Mouse (Mus musculus): ENCODE data around the gene Cryz.
"Not testable (repeated sequence)": the region's sequence is repeated elsewhere in the genome, so short reads cannot be mapped to it uniquely, and the experiment has no call there.

Cryz gene

DNA sequence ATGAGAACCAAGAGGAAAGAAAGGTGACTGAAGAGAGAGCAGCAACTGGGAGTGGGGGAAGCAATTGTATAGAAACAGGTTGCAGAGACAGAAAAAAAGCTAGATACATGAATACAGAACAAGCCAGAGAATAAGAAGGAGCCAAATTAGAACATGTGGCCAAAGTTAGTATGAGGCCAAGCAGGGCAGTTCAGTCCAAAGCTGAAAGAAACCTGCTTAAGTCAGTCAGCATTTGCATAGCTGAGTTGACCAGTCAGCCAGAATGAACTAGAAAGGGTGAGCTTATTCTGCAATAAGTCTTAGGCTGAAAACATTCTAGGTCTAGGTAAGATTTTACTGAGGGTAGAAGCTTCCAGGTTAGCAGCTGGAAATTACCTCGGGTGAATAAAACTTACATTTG is 11.4 kb downstream of the Cryz start:
- DNase-seq (ENCODE audit: low read depth, low spot score) = no peak

GRCm38 (mm10) chr3:154611888-154612287 is 15.4 kb downstream of the Cryz start:
- no peak for DNase-seq (ENCODE audit: low read depth, low spot score)

- DNase-seq (ENCODE audit: low read depth, low spot score) = no peak
These were observed 18.3 kb downstream of the Cryz start for GRCm38 (mm10) chr3:154614771-154615170.

- DNase-seq (ENCODE audit: low read depth, low spot score) = no peak
These were observed 18.8 kb downstream of the Cryz start for GRCm38 (mm10) chr3:154615304-154615703.

- no peak for DNase-seq (ENCODE audit: low read depth, low spot score)
These were observed 19.6 kb downstream of the Cryz start for GRCm38 (mm10) chr3:154616106-154616505.

DNA sequence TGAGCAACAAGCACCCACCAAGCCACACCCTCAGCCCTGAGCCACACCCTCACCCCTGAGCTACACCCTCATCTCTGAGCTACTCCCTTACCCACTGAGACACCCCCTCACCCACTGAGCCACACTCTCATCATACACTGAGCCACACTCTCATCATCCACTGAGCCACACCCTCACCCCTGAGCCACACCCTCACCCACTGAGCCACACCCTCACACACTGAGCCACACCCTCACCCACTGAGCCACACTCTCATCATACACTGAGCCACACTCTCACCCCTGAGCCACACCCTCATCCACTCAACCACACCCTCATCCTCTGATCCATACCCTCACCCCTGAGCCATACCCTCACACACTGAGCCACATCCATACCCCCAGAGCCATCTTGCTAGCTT is 31.8 kb downstream of the Cryz start:
- DNase-seq (ENCODE audit: low read depth, low spot score) = no peak

- DNase-seq (ENCODE audit: low read depth, low spot score) = not testable (repeated sequence)
These were observed 34.8 kb downstream of the Cryz start for GRCm38 (mm10) chr3:154631281-154631680.

GRCm38 (mm10) chr3:154633091-154633490 is 36.6 kb downstream of the Cryz start:
- DNase-seq (ENCODE audit: low read depth, low spot score) = no peak

DNA sequence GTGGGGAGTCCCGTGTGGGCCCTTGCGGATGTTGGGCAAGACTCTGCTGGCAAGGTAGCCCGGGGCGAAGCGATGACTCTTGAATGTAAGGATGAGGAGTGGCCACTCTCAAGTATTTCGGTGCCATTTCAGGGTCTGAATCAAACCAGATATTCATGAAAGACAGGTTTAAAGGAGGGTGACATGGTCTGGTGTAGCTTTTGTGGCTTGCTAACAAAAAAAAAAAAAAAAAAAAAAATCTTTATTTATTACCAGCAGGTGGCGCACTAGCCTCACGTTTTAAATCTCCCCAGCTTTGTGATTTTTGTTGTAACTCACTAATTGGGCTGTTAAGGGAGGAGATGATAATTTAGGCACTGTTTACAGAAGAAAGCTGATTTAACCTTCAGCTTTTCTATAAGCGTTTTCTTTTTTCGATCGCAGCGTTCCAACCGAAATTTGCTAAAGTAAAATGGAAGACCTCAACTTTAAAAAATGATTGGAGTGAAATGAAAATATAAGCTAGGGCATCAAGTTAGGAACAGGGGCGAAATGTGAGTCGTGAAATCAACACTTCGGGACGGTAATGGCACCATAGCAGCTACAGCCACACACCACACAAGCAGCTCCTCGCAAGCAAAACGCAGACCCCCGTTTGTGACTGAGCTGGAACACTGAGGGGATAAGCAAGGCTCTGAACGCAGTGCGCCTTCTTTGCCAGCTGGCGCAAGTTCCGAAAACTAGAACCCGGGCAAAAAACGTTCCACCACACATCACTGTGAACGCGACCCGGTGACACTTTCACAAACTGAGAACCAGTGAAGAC is 50.3 kb downstream of the Cryz start:
- peak; percentile 81 for DNase-seq (ENCODE audit: low read depth, low spot score)

DNA sequence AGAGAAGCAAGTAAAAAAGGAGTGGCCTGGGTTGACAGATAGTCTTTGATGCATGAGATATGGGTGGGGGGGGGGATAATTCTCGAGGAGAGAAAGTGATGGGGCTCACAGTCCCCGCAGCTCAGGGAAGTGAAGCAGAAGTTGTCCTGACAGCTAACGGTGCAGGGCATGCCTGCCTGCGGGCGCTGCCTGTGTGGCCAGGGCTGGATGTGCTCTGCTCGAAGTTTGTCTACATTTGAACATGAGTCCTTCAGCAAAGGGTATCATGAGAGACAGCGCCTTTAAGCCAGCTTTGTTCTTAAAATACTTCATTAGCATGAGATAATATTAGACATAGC is 50.9 kb downstream of the Cryz start:
- no peak for DNase-seq (ENCODE audit: low read depth, low spot score)

- DNase-seq (ENCODE audit: low read depth, low spot score) = no peak
These were observed 53.1 kb downstream of the Cryz start for GRCm38 (mm10) chr3:154649411-154650285.

DNA sequence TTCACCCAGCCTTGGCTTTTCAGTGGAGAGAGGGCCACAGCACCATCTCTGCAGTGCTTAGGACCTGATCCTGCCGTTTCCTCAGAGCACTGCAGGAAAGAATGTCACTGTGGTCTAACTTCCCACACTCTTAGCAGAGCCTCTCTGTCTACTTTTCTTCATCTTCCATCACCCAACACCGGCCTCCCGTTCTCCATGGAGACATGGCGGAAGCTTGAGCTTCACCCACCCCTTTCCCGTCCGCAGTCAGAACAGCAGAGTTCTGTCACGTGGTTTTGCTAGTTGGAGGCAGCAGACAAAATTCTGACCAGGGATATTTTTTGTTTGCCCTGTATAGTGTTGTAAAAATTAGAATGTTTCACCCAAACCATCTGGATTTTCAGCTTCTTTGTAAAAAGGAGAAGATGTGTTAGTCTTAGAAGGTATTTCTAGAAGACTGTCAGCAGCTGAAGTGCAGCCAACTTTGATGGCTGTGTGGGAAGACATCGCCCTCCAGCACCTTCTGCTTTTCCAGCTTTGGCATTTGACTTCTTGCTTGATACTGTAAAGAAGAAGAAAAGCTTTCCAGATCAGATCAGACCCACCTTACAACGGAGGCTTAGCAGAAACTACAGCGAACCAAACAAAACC is 54.8 kb downstream of the Cryz start:
- DNase-seq (ENCODE audit: low read depth, low spot score) = no peak

- DNase-seq (ENCODE audit: low read depth, low spot score) = peak; percentile 74
These were observed 56.3 kb downstream of the Cryz start for GRCm38 (mm10) chr3:154652581-154653420.

DNA sequence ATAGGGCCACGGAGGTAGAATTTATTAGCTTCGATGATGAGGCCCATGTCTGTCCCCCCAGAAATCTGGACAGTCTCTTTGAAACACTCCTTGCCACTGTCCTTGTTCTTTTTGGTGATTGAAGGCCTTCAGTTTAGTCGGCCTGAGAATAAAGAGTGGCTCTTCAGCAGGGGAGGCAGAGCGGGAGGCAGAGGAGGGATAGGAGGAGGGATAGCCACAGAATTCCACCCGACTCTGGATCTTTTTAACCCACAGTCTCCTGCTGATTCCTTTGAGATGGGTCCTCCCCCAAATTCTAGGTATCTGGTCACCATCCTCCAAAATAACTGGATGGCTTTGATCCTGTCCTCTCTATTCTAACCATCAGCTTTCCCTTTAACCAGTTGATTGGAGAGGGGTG is 56.9 kb downstream of the Cryz start:
- DNase-seq (ENCODE audit: low read depth, low spot score) = no peak

GRCm38 (mm10) chr3:154654284-154654683 is 57.8 kb downstream of the Cryz start:
- DNase-seq (ENCODE audit: low read depth, low spot score) = no peak

- DNase-seq (ENCODE audit: low read depth, low spot score) = no peak
These were observed 58.4 kb downstream of the Cryz start for GRCm38 (mm10) chr3:154654901-154655300.

DNA sequence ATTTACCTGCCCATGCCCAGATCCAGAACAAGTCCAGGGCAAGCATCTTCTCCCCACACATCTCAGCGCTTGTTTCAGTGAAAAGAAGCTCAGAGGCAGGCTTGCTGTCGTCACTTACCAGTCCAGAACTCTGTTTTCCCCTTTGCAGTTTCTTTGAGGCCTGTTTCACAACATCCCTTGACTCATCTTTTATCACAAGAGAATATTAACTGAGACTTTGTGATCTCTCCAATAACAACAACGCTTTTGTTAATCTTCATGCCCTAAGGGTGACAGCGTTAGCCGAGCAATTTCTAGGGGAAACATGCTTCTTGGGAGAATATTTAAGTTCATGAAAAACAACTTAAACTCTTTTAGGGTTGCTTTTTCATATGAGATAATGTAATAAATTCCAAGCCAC is 59.2 kb downstream of the Cryz start:
- no peak for DNase-seq (ENCODE audit: low read depth, low spot score)

- DNase-seq (ENCODE audit: low read depth, low spot score) = peak; percentile 82
These were observed 67.0 kb downstream of the Cryz start, which contains the start of gene Erich3 for GRCm38 (mm10) chr3:154663545-154663944. TSS of gene Erich3 (plus strand) at chr3:154663859.

- peak; percentile 90 for DNase-seq (ENCODE audit: low read depth, low spot score)
These were observed 67.6 kb downstream of the Cryz start for GRCm38 (mm10) chr3:154663976-154664581.

- peak; percentile 31 for DNase-seq (ENCODE audit: low read depth, low spot score)
These were observed 68.1 kb downstream of the Cryz start for GRCm38 (mm10) chr3:154664636-154665035.

- DNase-seq (ENCODE audit: low read depth, low spot score) = no peak
These were observed 72.0 kb downstream of the Cryz start for GRCm38 (mm10) chr3:154668485-154668884.
